Mouse (Mus musculus): ENCODE measurements around the gene Grid1. TPM values are rescaled to one million over a fixed set of nuclear protein-coding genes. Genes with fewer than 3 reads are reported as not detected.

Grid1 gene
- polyA plus RNA-seq, 1 experiment from 2014 or later, result 0.02 TPM

GRCm38 (mm10) chr14:34793406-34794037 lies 26.4 kb upstream of the Grid1 start:
- H3K27me3 ChIP-seq (ENCODE audit: control insufficient read depth, insufficient read depth, low read depth, low read length), result no peaks in the 10 kb centered on the region

GRCm38 (mm10) chr14:34810763-34811489 lies 9.0 kb upstream of the Grid1 start:
- 21% methylated on average over 16 of the region's 16 CpGs for WGBS (ENCODE audit: insufficient replicate concordance)

More at GRCm38 (mm10) chr14:34793406-34794037, 26.4 kb upstream of the Grid1 start:
- WGBS (ENCODE audit: insufficient replicate concordance), result 38% methylated on average over 1 of the region's 1 CpGs
- ATAC-seq (ENCODE audit: low read depth), result no peak
- Histone ChIP-seq H3K27ac (ENCODE audit: low read length) (no peak overlapping the region), H3K4me2 (ENCODE audit: low read depth, low read length) (no peak overlapping the region), H3K9ac (ENCODE audit: low read depth, low read length) (no peak overlapping the region), H3K4me1 (ENCODE audit: control insufficient read depth, low read depth, low read length) (no peaks in the 10 kb centered on the region), H3K9me3 (replicated peaks; ENCODE audit: control insufficient read depth, low read length) (no peaks in the 10 kb centered on the region), H3K4me3 (ENCODE audit: low read depth, low read length) (no peak overlapping the region), H3K36me3 (ENCODE audit: control insufficient read depth, insufficient read depth) (no peaks in the 10 kb centered on the region)

DNA sequence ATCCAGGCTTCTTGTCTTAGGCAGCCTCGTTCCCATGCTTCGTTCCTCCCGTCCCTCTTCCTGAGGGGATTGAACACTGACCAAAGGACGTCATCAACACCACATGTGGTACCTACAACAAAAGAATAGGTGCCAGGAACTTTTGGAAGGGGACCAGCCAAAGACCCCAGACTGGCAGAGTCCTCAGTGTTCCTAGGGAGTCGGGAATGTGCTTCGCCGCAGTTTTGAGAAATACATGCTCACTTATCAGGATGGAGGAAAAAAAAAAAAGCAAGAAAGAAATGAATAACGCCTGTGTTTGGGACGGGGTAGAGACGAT lies 8.5 kb upstream of the Grid1 start:
- H3K4me1 ChIP-seq (ENCODE audit: control insufficient read depth, low read depth, low read length), result no peaks in the 10 kb centered on the region
- ATAC-seq (ENCODE audit: low read depth), result no peak
- no peak overlapping the region for H3K4me2 ChIP-seq (ENCODE audit: low read depth, low read length)
- H3K9me3 ChIP-seq (replicated peaks; ENCODE audit: control insufficient read depth, low read length), result no peaks in the 10 kb centered on the region
- no peak overlapping the region for H3K4me3 ChIP-seq (ENCODE audit: low read depth, low read length)
- H3K36me3 ChIP-seq (ENCODE audit: control insufficient read depth, insufficient read depth), result no peaks in the 10 kb centered on the region
- no peak overlapping the region for H3K9ac ChIP-seq (ENCODE audit: low read depth, low read length)
- WGBS (ENCODE audit: insufficient replicate concordance), result 55% methylated on average over 10 of the region's 10 CpGs
- peaks cover 7% of the 10 kb centered on the region for H3K27me3 ChIP-seq (ENCODE audit: control insufficient read depth, insufficient read depth, low read depth, low read length)
- no peak overlapping the region for H3K27ac ChIP-seq (ENCODE audit: low read length)

More at GRCm38 (mm10) chr14:34810763-34811489, 9.0 kb upstream of the Grid1 start:
- H3K4me1 ChIP-seq (ENCODE audit: control insufficient read depth, low read depth, low read length), result no peaks in the 10 kb centered on the region
- no peak overlapping the region for H3K9ac ChIP-seq (ENCODE audit: low read depth, low read length)
- H3K4me3 ChIP-seq (ENCODE audit: low read depth, low read length), result no peak overlapping the region
- H3K27ac ChIP-seq (ENCODE audit: low read length), result no peak overlapping the region
- no peaks in the 10 kb centered on the region for H3K9me3 ChIP-seq (replicated peaks; ENCODE audit: control insufficient read depth, low read length)
- H3K36me3 ChIP-seq (ENCODE audit: control insufficient read depth, insufficient read depth), result no peaks in the 10 kb centered on the region
- H3K27me3 ChIP-seq (ENCODE audit: control insufficient read depth, insufficient read depth, low read depth, low read length), result peaks cover 1% of the 10 kb centered on the region
- no peak overlapping the region for H3K4me2 ChIP-seq (ENCODE audit: low read depth, low read length)
- no peak for ATAC-seq (ENCODE audit: low read depth)

DNA sequence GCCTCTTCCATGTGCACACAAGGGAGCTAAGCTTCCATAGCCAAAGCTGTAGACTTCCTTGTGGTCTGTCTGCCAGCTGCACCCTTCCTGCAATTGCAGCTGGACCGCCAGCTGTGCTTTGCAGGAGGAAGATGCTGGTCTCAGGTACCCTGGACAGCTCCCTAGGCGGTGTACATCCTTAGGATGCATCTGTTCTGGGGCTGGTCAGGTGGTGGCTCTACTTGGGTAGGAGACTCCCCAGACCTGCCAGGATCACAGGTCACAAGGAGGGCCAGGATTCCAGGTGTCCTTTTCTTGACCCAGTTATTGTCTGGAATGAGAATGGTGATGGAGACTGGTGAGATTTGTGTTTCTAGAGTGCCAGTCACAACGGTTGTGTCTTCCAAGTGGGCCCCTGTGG lies 3.6 kb upstream of the Grid1 start:
- H3K4me1 ChIP-seq (ENCODE audit: control insufficient read depth, low read depth, low read length), result no peaks in the 10 kb centered on the region; the same call in 1 of the 2 replicates
- H3K9ac ChIP-seq (ENCODE audit: low read depth, low read length), result no peak overlapping the region
- no peaks in the 10 kb centered on the region for H3K36me3 ChIP-seq (ENCODE audit: control insufficient read depth, insufficient read depth)
- WGBS (ENCODE audit: insufficient replicate concordance), result 25% methylated on average over 3 of the region's 3 CpGs
- H3K27me3 ChIP-seq (ENCODE audit: control insufficient read depth, insufficient read depth, low read depth, low read length), result peaks cover 53% of the 10 kb centered on the region
- no peaks in the 10 kb centered on the region for H3K9me3 ChIP-seq (replicated peaks; ENCODE audit: control insufficient read depth, low read length)
- H3K4me2 ChIP-seq (ENCODE audit: low read depth, low read length), result no peak overlapping the region
- H3K27ac ChIP-seq (ENCODE audit: low read length), result no peak overlapping the region
- ATAC-seq (ENCODE audit: low read depth), result no peak
- no peak overlapping the region for H3K4me3 ChIP-seq (ENCODE audit: low read depth, low read length)

- H3K9ac ChIP-seq (ENCODE audit: low read depth, low read length), result no peak overlapping the region
- H3K4me2 ChIP-seq (ENCODE audit: low read depth, low read length), result no peak overlapping the region
- H3K27ac ChIP-seq (ENCODE audit: low read length), result no peak overlapping the region
- H3K36me3 ChIP-seq (ENCODE audit: control insufficient read depth, insufficient read depth), result no peaks in the 10 kb centered on the region
- no peak for ATAC-seq (ENCODE audit: low read depth)
- no peak overlapping the region for H3K4me3 ChIP-seq (ENCODE audit: low read depth, low read length)
- no peaks in the 10 kb centered on the region for H3K9me3 ChIP-seq (replicated peaks; ENCODE audit: control insufficient read depth, low read length)
- peaks cover 75% of the 10 kb centered on the region for H3K27me3 ChIP-seq (ENCODE audit: control insufficient read depth, insufficient read depth, low read depth, low read length)
- 5% methylated on average over 9 of the region's 9 CpGs for WGBS (ENCODE audit: insufficient replicate concordance)
- no peaks in the 10 kb centered on the region; the same call in 1 of the 2 replicates for H3K4me1 ChIP-seq (ENCODE audit: control insufficient read depth, low read depth, low read length)
Measured at GRCm38 (mm10) chr14:34818387-34818980, 1.4 kb upstream of the Grid1 start.

- ATAC-seq (ENCODE audit: low read depth), result 0 out of 2 replicates have a peak, but pooled peaks have one; percentile 32
- H3K27ac ChIP-seq (ENCODE audit: low read length), result no peak overlapping the region
- no peaks in the 10 kb centered on the region; the same call in 1 of the 2 replicates for H3K4me1 ChIP-seq (ENCODE audit: control insufficient read depth, low read depth, low read length)
- H3K27me3 ChIP-seq (ENCODE audit: control insufficient read depth, insufficient read depth, low read depth, low read length), result peaks cover 81% of the 10 kb centered on the region
- H3K9ac ChIP-seq (ENCODE audit: low read depth, low read length), result no peak overlapping the region
- no peaks in the 10 kb centered on the region for H3K36me3 ChIP-seq (ENCODE audit: control insufficient read depth, insufficient read depth)
- peak overlapping the region; percentile 42 for H3K4me3 ChIP-seq (ENCODE audit: low read depth, low read length)
- H3K4me2 ChIP-seq (ENCODE audit: low read depth, low read length), result peak overlapping the region; percentile 53
- H3K9me3 ChIP-seq (replicated peaks; ENCODE audit: control insufficient read depth, low read length), result no peaks in the 10 kb centered on the region
- 2% methylated on average over 66 of the region's 85 CpGs for WGBS (ENCODE audit: insufficient replicate concordance)
Measured at GRCm38 (mm10) chr14:34819121-34819918, 588 bp upstream of the Grid1 start.

DNA sequence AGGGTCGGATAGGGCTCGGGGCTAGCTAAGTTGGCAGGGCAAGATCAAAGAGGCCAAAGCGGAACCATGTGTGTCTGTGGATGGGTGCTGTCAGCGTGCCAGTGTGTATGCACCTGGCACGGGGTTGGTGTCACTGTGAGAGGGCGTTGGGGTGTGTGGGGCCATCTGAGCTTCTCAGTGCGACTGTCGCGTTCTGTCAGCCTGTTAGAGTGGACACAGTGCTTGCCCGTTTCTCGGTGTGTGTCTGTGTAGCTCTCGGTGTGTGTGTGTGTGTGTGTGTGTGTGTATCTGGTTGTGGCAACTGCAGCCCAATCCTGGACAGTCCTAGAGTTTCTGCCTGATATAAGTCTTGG lies 721 bp downstream of the Grid1 start:
- 3% methylated on average over 12 of the region's 12 CpGs for WGBS (ENCODE audit: insufficient replicate concordance)

GRCm38 (mm10) chr14:34821131-34821790 lies 1.4 kb downstream of the Grid1 start:
- no peak for ATAC-seq (ENCODE audit: low read depth)
- 3% methylated on average over 26 of the region's 26 CpGs for WGBS (ENCODE audit: insufficient replicate concordance)
- peaks cover 76% of the 10 kb centered on the region for H3K27me3 ChIP-seq (ENCODE audit: control insufficient read depth, insufficient read depth, low read depth, low read length)
- no peak overlapping the region for H3K4me3 ChIP-seq (ENCODE audit: low read depth, low read length)
- no peaks in the 10 kb centered on the region; the same call in 1 of the 2 replicates for H3K4me1 ChIP-seq (ENCODE audit: control insufficient read depth, low read depth, low read length)
- H3K9ac ChIP-seq (ENCODE audit: low read depth, low read length), result no peak overlapping the region
- H3K9me3 ChIP-seq (replicated peaks; ENCODE audit: control insufficient read depth, low read length), result no peaks in the 10 kb centered on the region
- no peaks in the 10 kb centered on the region for H3K36me3 ChIP-seq (ENCODE audit: control insufficient read depth, insufficient read depth)
- H3K27ac ChIP-seq (ENCODE audit: low read length), result no peak overlapping the region
- no peak overlapping the region for H3K4me2 ChIP-seq (ENCODE audit: low read depth, low read length)

More for the DNA sequence above, 721 bp downstream of the Grid1 start:
- Histone ChIP-seq H3K27me3 (ENCODE audit: control insufficient read depth, insufficient read depth, low read depth, low read length) (peaks cover 81% of the 10 kb centered on the region), H3K4me2 (ENCODE audit: low read depth, low read length) (peak overlapping the region; percentile 53; the same call in 1 of the 2 replicates), H3K9me3 (replicated peaks; ENCODE audit: control insufficient read depth, low read length) (no peaks in the 10 kb centered on the region), H3K4me1 (ENCODE audit: control insufficient read depth, low read depth, low read length) (no peaks in the 10 kb centered on the region; the same call in 1 of the 2 replicates), H3K4me3 (ENCODE audit: low read depth, low read length) (0 out of 2 replicates have a peak overlapping the region, but pooled peaks have one; percentile 42), H3K36me3 (ENCODE audit: control insufficient read depth, insufficient read depth) (no peaks in the 10 kb centered on the region), H3K27ac (ENCODE audit: low read length) (no peak overlapping the region), H3K9ac (ENCODE audit: low read depth, low read length) (no peak overlapping the region)
- ATAC-seq (ENCODE audit: low read depth), result no peak
